Mouse (Mus musculus) brown adipose tissue, adult 24 weeks (tissue): Measurements from ENCODE around the gene Vax1. TPM values are rescaled to one million over a fixed set of nuclear protein-coding genes. Genes with fewer than 3 reads are reported as not detected.

Experiments used
- H3K27ac ChIP-seq: fragments of 200-500 bp; replicated peaks from 2 replicates; pipeline ENCODE4 v1.5.1; 2012; ENCODE audit warnings: low read depth, mild to moderate bottlenecking, low read length
- H3K4me1 ChIP-seq: fragments of 200-500 bp; 2 replicates; pipeline ENCODE4 v1.6.1; 2012; ENCODE audit warnings: low read length, mixed read lengths; ENCODE audit not compliant: control insufficient read depth, insufficient read depth, insufficient read length
- H3K4me3 ChIP-seq: fragments of 200-500 bp; 2 replicates; pipeline ENCODE4 v1.5.1; 2012; ENCODE audit warnings: low read depth, mild to moderate bottlenecking, low read length, moderate library complexity; ENCODE audit not compliant: insufficient read depth
- polyA plus RNA-seq: library from polyadenylated mRNA; stranded (reverse); fragments of >200 nt; gene quantifications from 2 replicates; pipeline ENCODE4 v1.2.4, GENCODE M21; 2012; ENCODE audit not compliant: missing spikeins, insufficient read depth, insufficient read length

The Vax1 gene
- polyA plus RNA-seq, 1 experiment: not detected

DNA sequence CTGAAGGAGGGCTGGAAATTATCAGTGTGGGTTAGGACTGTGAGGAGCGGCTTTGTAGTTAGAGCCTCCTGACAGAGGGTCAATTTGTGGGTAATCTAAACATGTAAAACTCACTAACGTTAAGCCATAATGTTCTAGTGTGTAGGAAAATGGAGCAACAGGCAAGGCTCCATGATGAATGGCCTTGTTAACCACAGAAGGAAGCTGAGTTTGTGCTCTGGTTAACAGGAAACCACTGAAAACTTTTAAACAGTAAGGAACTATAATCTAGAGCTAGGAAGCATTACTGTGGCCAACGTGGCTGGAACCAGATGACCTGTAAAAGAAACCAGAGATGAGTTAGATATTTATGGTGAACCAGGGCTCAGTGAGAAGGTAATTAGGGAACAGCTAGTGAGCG lies 13.2 kb downstream of the Vax1 start:
- Histone ChIP-seq H3K4me1 (no peaks in the 10 kb centered on the region), H3K4me3 (no peak overlapping the region), H3K27ac (no peak overlapping the region)

DNA sequence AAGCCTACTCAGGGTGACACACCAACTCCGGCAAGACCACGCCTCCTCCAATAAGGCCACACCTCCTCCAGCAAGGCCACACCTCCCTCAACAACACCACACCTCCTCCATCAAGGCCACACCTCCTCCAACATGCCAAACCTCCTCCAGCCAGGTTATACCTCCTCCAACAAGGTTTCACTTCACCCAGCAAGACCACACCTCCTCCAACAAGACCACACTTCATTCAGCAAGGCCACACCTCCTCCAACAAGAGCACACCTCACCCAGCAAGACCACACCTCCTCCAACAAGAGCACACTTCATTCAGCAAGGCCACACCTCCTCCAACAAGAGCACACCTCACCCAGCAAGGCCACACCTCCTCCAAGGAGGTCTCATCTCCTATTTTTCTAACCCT lies 15.7 kb downstream of the Vax1 start:
- no peaks in the 10 kb centered on the region for H3K4me1 ChIP-seq
- H3K27ac ChIP-seq: no peak overlapping the region
- H3K4me3 ChIP-seq: no peak overlapping the region

DNA sequence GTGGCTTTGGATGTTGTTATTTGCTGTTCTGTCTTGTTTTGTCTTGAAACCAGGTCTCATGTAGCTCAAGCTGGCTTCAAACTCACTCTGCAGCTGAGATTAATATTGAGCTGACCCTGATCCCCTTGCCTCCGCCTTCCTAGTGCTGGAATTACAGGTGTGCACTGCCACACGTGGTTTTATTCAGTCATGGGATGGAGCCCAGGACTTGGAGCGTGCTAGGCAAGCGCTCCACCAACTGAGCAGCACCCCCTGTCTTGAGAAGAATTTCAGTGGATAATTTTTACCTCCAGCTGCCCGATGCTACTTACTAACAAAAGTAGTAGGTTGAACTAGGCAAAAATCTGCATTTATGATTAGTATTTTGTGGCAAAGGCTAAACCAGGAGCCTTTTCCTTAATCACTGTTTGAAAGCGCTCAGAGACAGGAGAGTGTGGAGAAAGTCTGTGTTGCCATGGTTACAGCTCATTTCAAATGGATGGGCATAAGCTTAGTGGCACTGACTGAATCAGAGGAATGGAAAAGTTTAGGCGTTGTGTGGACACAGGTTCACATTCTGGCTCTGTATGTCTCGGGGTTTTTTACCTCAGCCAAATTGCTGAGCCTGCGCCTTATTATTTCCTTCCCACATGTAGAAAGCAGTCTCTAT lies 24.2 kb downstream of the Vax1 start:
- no peaks in the 10 kb centered on the region for H3K4me1 ChIP-seq
- H3K4me3 ChIP-seq: no peak overlapping the region
- H3K27ac ChIP-seq: no peak overlapping the region

DNA sequence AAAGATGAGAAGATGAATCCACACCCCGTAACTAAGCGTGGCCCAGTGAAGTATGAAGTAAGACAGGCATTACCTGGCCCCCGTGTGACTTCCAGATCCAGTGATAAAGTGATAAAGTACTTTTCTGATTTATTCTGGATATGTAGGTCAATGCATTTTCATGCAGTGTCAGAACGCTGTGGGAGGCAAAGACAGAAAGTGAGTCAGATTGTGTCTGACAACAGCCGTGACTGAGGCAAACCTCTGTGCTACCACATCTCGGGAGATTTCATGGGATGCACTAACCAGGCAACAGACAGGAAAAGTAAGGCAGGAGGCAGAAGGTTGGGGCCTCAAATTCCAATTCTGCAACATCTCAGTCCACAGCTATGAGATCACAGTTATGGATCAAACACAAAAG lies 24.8 kb downstream of the Vax1 start:
- Histone ChIP-seq H3K4me1 (no peaks in the 10 kb centered on the region), H3K4me3 (no peak overlapping the region), H3K27ac (no peak overlapping the region)

DNA sequence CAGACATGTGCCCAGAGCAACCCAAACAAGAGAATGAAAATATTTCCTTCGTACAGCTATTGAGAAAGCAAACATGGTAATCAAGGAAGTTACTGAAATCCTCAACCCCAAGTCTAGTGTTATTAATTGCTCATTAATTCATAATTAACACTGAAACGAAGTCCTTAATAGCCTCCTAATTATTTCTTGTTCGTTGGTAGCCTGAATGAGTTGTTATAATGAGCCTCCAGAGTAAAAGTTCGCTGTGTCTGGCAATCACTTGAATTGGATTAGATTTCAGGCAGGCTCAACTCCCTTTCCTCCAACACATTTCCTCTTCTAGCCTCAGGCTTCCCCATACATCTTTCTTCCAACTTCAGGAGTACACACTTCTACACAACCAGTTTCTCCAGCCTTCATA lies 27.6 kb downstream of the Vax1 start:
- Histone ChIP-seq H3K27ac (no peak overlapping the region), H3K4me3 (no peak overlapping the region), H3K4me1 (no peaks in the 10 kb centered on the region)

DNA sequence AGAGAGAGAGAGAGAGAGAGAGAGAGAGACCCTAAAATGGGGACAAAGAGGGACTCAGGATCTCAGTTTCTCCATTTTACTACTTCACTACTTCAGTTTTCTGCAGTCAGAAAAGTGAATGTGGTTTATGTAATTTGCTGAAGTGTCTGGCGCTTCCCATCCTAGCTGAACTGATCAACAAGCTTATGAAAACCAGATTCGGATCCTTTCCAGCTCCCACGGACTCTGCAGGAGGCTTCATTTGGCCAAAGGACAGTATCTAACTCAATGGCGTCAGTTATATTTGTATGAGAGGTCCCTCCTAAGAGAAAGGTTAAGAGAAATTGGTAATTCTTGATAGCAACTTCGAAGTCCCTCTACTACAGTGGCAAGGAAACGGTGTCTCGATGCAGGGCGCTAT lies 34.5 kb downstream of the Vax1 start:
- Histone ChIP-seq H3K27ac (no peak overlapping the region), H3K4me3 (no peak overlapping the region), H3K4me1 (no peaks in the 10 kb centered on the region)

DNA sequence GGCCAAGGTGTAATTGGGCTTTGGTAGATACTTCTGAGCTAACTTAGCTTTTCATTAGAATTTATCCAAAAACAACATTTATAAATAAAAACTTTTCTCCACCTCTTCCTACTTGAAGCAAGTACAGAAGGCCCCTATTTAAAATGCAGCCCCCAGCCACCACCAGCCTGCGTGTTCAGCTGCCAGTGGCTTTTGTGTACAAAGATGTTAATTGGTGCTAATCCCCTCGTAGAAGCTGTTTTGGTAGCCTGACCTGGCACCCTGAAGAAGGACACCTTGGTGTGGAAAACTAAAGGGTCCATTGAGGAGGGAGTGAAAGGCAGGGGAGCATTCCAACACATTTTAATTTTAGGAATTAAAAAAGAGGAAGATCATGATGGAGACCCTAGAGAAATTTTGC lies 34.9 kb downstream of the Vax1 start:
- Histone ChIP-seq H3K27ac (no peak overlapping the region), H3K4me3 (no peak overlapping the region), H3K4me1 (no peaks in the 10 kb centered on the region)

DNA sequence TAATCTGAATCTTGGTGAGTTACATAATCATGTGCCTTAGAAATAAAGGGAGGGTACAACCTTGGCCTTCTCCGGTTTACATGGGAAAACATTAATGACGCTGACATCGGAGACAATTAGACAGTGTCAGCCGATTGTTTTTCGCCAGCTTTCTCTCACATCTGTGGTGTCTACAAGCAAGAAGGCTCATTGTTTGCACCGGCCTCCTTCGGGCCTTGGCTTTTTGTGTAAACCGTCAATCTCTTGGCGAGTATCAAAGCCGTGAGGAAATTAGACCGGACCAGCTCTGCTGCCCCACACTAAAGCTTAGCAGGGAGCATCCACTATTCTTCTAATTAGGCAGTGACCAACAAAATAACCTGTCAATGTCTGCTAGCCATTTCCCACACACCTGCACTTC lies 36.7 kb downstream of the Vax1 start:
- Histone ChIP-seq H3K4me3 (no peak overlapping the region), H3K27ac (no peak overlapping the region), H3K4me1 (no peaks in the 10 kb centered on the region)

DNA sequence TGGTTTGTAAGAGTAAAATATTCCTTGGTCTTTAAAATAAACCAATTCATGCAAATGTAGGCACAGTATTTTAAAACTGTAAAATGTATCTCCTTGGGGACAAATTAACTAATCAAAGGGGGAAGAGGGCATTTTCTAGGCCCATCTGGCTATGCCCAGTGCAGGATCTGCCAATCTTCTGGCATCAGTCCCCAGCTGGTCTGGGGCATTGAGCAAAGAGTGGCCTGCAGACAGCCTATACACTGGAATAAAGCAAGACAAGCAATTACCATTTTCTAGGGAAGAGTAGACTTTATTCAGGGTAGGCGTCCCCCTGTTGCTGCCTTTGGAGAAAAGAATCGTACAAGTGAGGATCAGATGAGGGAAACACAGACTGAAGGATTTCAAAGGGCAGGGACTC lies 40.2 kb downstream of the Vax1 start:
- no peak overlapping the region for H3K27ac ChIP-seq
- no peaks in the 10 kb centered on the region for H3K4me1 ChIP-seq
- no peak overlapping the region for H3K4me3 ChIP-seq

DNA sequence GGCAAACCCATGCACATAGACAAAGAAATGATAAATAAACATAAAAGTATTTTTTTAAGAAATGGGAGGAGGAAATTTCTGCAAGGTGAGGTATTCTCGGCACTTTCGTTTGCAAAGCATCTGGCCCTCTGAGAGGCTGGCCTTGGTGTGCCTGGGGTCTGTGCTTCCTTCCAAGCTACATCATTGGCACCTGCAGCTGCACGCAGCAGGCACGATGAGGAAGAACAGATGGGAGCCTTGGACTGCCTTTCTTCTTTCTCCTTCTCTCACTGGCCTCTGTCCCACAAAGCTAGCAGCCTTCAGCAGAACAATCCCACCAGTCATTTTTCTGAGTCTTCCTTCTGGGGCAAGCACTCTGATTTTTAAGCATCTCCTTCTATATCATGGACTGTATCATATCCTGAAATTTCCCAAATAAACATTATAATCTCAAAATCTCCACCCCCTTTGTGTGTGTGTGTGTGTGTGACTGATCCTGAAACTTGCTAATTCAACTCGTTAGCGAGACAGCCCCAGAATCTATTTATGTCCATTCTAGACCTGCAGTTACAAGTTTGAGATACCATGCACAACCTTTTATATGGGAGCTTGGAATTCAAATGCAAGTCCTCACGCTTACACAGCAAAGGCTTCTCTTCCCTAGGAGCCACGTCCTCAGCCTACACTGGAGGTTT lies 41.2 kb downstream of the Vax1 start:
- Histone ChIP-seq H3K4me3 (no peak overlapping the region), H3K27ac (no peak overlapping the region), H3K4me1 (no peaks in the 10 kb centered on the region)

DNA sequence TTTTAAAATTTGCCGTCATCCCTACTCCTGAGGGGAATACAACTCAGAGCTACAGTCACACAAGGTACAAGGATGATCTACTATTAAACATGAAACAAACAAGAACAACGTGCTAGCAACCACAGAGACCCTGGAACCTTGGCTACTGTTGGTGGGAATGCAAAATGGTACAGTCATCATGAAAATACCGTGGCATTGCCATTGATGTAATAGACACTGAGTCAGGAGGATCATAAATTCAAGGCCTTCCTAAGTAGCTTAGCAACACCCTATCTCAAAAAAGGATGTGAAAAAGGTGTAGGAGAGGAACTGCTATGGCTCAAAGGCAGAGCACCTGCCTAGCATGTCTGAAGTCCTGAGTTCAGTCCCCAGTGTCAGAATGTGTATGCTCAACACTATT lies 42.4 kb downstream of the Vax1 start:
- Histone ChIP-seq H3K4me1 (no peaks in the 10 kb centered on the region), H3K27ac (no peak overlapping the region), H3K4me3 (no peak overlapping the region)

Other genes with a start within 250 kb of the Vax1 start
- gene Eno4, start 226.6 kb downstream of the Vax1 start, polyA plus RNA-seq: not detected in 2 replicates
- 20.7 and 23.0 TPM in 2 replicates for gene Hspa12a, start 226.4 kb downstream of the Vax1 start, polyA plus RNA-seq
- 19.4 and 34.7 TPM in 2 replicates for gene Shtn1, start 94.0 kb downstream of the Vax1 start, polyA plus RNA-seq
- not detected in 2 replicates for gene Kcnk18, start 49.2 kb upstream of the Vax1 start, polyA plus RNA-seq
- gene Slc18a2, start 90.8 kb upstream of the Vax1 start, polyA plus RNA-seq: not detected in 2 replicates
- 71.0 and 503 TPM in 2 replicates for gene Rps12-ps3, start 152.2 kb upstream of the Vax1 start, polyA plus RNA-seq
- gene Pdzd8, start 175.7 kb upstream of the Vax1 start, polyA plus RNA-seq: 7.2 and 7.9 TPM in 2 replicates